In the genomic region with DNA sequence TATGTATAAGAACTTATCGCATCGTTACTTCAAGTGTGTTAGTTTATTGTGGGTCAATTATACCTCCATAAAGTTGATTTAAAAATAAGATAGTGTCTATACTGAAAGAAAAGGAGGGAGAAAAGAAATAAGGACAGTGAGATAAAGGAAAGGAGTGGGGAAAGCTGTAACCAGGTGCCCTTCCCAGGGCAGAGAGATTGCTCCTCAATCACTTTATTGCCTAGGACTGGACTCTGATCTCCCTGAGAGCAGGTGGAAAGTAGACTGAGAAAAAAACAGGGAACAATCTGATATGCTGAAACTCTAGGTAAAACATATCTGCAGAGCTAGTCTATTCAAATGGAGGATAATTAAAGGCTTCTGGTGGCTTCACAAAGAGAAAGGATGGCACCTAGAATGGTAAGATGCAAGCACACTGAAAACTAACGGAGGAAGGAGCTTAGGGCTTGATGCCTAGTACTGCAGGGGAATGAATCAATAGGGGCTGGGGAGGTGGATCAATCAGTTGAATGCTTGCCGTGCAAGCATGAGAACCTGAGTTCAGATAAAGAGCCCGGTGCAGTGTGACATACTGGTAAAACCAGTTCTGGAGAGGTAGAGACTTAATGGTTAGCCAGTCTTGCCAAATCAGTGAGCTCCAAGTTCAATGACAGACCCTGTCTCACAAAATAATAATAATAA, we compare ENCODE assay signal across 21 mouse cellular contexts.
"Had no signal": no experiment of that assay in that cellular context is flagged by ENCODE, and none has a peak within 500 bp of the region (broad histone marks: within the 10 kb centered on the region; RNA-seq: fewer than 3 reads in every experiment).

No protein-coding gene starts in this region.

- DNase-seq: kidney, adult 18-20 months; kidney, postnatal 25 days; liver; lung, adult 18-20 months; lung, postnatal 10 days; lung, postnatal 4 days; right cerebral cortex, adult 18-20 months; right cerebral cortex, postnatal 14 days; right cerebral cortex, postnatal 4 days; spleen, adult 18-20 months; thymus, postnatal 36 days had no signal

- H3K4me1 ChIP-seq: limb, embryonic 10.5 days; liver, embryonic 12.5 days; liver, embryonic 15.5 days; lung, embryonic 15.5 days; midbrain, embryonic 12.5 days; midbrain, embryonic 15.5 days; neural tube, embryonic 12.5 days; neural tube, embryonic 15.5 days had no signal

- H3K36me3 ChIP-seq: limb, embryonic 10.5 days; limb, embryonic 13.5 days; liver, embryonic 12.5 days; liver, embryonic 15.5 days; lung, embryonic 15.5 days; midbrain, embryonic 12.5 days; midbrain, embryonic 15.5 days; neural tube, embryonic 12.5 days; neural tube, embryonic 15.5 days had no signal

- ATAC-seq: liver, embryonic 12.5 days; midbrain, embryonic 15.5 days had no signal

- H3K27ac ChIP-seq: kidney, postnatal 0 days; limb, embryonic 10.5 days; limb, embryonic 13.5 days; liver, embryonic 12.5 days; liver, embryonic 15.5 days; lung, embryonic 15.5 days; midbrain, embryonic 12.5 days; midbrain, embryonic 15.5 days; neural tube, embryonic 12.5 days; neural tube, embryonic 15.5 days had no signal

- H3K4me3 ChIP-seq: limb, embryonic 10.5 days; limb, embryonic 13.5 days; liver, embryonic 12.5 days; liver, embryonic 15.5 days; lung, embryonic 15.5 days; midbrain, embryonic 12.5 days; midbrain, embryonic 15.5 days; neural tube, embryonic 12.5 days; neural tube, embryonic 15.5 days had no signal

- H3K9me3 ChIP-seq: limb, embryonic 10.5 days; limb, embryonic 13.5 days; liver, embryonic 12.5 days; liver, embryonic 15.5 days; lung, embryonic 15.5 days; midbrain, embryonic 12.5 days; midbrain, embryonic 15.5 days; neural tube, embryonic 12.5 days; neural tube, embryonic 15.5 days had no signal

- H3K9ac ChIP-seq: limb, embryonic 13.5 days; liver, embryonic 12.5 days; liver, embryonic 15.5 days; lung, embryonic 15.5 days; midbrain, embryonic 12.5 days; midbrain, embryonic 15.5 days; neural tube, embryonic 12.5 days; neural tube, embryonic 15.5 days had no signal

- H3K4me2 ChIP-seq: limb, embryonic 13.5 days; liver, embryonic 12.5 days; liver, embryonic 15.5 days; lung, embryonic 15.5 days; midbrain, embryonic 12.5 days; midbrain, embryonic 15.5 days; neural tube, embryonic 12.5 days; neural tube, embryonic 15.5 days had no signal

- H3K27me3 ChIP-seq: limb, embryonic 13.5 days; liver, embryonic 12.5 days; liver, embryonic 15.5 days; lung, embryonic 15.5 days; midbrain, embryonic 12.5 days; midbrain, embryonic 15.5 days; neural tube, embryonic 12.5 days; neural tube, embryonic 15.5 days had no signal
